Mouse (Mus musculus) urinary bladder, postnatal 14 days (tissue): ENCODE results near the gene Cd80.

Source experiments
- DNase-seq: peaks from one replicate; pipeline ENCODE4 v3.0.0; 2021; ENCODE audit warnings: low spot score

The Cd80 gene

DNA sequence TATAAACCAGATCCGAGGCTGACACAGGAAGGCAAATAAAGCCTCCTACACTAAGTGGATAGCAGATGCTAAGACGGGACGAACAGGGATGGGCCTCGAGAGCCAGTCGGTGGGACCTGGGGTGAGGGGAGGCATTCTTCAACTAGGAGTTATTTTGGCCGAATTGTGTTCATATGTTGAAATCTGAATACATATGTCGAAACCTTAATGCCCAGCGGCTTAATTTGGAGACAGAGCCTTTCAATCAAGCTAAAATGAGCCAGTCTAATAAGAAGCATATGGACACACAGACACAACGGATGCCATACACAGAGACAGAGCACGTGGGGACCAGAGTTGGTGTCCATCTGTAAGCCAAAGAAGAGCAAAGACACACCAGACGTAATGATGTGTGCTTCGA is 6.9 kb upstream of the Cd80 start:
- DNase-seq, result no peak

DNA sequence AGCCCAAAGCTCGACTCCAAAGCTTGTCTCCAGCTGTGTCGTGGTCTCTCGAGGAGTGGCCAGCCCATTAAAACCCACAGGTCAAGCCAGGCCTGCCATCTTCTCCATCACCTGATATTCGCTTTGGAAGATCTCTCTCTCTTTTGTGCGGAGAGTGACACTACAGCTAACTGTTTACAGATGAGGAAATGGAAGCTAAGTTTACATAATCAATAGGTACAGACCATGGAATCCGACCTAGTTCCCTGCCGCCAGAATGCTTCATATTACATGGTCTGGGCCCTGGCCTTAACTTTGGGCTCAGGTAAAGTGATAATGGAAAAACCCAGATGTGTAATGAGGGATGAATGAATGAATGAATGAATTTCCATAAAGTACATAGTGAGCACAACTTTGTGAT is 4.7 kb upstream of the Cd80 start:
- no peak for DNase-seq

DNA sequence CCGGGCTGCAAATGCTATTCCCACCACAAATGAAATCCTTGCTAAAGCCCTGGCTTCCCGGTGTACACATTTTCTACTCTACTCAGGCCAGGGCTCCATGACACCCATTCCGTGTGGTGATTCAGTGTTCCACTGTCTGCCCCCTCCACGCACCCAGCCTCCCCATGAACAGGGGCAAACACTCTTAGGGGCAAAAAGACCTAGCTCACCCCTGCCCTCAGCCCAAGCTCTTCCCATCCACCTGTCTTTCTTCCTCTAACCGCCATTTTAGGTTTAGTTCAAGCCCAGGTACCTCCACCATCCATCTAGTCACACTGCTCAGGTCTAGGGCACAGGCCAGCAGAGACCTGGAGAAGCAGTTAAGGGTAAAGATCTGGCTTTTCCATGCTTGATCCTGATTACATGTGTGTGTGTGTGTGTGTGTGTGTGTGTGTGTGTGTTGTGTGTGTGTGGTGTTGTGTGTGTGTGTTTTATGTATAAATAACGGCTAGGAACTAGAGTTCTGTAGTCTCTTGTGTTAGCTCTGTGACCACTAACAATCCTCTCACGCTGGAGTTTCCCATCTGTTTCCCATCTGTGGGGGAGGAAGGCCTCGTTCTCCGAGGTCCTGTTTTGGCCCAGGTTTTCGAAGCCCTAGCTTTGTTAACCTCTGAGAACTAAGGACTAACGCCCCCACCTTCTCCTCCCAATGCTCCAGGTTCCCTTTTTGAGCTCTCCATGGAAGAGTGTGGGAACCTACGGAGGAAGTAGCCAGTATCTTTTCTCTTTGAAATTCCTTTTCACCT is 3.7 kb upstream of the Cd80 start:
- DNase-seq, result no peak

DNA sequence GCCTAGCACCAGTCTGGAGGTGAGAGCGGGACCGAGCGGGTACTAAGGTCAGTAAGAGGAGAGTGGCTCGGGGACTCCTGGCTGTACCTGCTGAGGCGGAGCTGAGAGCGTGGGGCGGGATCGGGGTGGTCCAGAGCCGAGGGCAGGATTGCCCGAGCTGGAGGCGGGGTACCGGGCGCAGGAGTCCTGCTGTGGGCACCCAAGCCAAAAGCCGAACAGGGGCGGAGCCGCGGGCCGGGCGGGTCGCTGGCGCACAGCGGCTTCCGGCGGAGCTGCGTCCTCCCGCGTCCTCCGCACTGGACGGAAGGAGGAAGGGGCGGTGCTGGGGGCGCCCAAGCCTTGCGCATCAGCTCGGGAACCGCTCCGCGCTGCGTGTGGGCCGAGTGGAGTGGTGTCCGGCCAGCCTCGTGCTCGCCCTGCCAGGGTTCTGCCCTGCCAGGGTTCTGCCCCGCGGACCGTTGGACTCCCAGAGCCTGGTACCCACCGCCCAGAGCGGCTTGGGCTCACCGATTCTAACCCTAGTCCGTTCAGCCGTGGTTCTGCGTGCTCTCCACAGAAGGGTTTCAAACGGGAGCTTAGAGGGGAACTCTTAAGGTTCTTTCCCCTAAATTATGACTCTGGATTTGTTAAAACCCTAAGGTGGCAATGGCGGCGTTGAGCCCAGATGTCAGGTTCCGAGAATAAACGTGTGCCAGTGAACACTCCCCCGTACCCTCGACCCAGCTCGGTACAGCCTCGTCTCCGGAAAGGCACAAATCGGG is 2.7 kb upstream of the Cd80 start, which contains the start of gene Adprh:
Adprh (minus strand) TSS at position 262 of the 761 bp plus-strand sequence.
- DNase-seq, result peak; percentile 95

DNA sequence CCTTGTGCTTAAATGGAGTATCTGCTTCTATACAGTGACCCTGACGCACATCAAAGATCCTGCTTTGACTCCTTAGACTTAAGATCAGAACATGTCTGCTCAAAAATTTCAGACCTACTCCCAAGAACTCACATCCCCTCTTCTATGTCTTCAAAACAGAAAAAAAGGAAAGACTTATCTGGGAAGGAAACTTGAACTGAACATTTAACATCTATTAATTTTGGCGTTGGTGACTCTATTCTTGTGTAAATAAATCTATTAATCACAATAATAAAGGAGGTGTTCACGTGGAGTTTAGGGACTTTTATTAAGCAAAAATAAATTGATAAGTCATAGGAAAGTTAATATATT is 2.2 kb upstream of the Cd80 start:
- DNase-seq, result no peak

DNA sequence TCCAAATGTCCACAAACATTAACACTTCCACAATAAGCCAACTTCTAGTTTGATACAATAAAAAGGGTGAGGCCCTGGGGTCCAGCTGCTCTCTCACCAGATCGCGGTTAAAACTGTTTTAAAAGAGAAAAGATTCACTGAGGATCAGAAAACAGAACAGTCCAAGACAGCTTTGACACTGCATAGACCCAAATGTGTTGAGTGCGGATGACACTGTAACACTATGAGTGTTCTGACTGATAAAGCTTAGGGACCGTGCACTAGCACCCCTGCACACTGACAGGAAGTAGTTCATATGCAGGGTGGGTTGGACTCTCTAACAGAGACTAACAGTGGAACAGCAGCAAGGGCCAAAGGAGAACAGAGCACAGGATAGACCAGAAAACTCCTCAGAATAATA is 1.4 kb upstream of the Cd80 start:
- no peak for DNase-seq

DNA sequence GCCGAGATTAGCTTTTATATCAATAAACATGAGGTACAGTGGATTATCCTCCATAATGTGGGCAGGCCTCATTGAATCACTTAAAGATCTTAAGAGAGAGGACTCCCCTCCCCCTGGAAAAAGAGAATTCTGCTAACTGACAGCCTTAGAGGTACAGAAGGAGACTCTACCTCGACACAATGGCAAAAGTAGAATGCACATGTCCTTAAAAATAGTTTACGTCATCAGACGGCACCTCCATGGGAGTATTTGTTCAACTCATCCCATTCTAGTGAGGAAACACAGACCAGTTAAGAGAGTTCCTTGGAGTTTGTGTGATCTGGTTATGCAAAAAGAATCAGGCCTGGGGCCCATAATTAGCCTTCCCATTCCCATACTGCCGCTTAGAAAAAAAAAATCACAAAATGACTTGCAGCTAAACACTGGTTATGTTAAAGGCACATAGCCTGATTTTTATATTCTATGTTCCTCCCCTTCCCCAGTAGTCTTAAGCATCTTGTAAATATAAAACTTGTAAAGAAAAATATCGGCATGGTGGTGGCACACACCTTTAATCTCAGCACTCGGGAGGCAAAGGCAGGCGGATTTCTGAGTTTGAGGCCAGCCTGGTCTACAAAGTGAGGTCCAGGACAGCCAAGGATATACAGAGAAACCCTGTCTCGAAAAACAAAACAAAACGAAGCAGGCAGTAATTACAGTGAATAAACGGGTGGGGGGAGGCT is 667 bp upstream of the Cd80 start:
- no peak for DNase-seq

DNA sequence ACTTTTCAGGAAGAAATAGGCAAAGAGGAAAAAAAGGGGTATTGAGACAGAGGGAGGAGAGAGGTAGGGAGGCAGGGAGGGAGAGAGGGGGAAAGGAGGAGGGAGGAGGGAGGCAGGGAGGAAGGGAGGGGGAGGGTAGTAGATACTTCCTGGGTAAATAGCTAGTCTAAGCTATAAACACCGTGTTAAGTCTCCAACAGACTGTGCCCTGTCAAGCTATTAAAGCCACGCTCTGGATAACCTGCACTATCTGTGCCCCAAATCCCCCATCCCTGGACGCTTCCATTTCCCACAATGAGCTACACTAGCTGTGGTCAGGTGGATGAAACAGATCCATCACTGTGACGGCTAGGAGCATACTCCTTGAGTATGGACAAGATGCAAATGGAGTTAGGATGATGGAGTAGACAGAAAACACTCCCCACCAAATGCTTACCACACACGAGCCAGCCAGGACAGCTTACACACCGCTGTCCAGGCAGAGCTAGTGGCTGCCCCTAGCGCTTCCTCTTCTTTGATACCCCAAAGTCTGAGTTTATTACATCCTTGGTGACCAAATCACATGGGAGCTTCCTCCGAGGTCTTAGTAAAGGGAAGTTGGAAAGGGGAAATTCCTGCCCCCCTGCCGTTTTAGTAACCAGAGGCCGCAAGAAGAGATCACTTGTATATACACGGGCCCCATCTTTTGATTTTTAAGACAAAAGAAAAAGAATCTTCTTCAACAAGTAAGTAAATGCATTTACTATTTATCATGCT is 1.6 kb downstream of the Cd80 start:
- DNase-seq, result no peak

DNA sequence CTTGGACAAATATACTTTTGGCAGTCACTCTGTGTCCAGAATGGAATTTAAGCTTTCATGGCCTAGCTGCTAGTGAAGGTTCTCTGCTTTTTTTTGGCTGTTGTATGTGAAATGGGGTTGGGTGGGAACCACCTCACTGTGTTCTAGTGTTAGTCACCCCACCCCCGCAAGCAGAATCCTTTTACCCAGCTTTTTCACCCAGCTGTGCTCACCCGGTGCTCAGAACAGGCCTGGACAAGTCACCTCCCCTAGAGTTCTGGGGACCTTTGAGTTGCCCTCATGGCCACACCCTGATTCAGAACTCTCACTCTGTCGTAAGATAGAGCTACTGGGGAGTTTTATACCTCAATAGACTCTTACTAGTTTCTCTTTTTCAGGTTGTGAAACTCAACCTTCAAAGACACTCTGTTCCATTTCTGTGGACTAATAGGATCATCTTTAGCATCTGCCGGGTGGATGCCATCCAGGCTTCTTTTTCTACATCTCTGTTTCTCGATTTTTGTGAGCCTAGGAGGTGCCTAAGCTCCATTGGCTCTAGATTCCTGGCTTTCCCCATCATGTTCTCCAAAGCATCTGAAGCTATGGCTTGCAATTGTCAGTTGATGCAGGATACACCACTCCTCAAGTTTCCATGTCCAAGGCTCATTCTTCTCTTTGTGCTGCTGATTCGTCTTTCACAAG is 3.4 kb downstream of the Cd80 start:
- DNase-seq, result peak; percentile 60

DNA sequence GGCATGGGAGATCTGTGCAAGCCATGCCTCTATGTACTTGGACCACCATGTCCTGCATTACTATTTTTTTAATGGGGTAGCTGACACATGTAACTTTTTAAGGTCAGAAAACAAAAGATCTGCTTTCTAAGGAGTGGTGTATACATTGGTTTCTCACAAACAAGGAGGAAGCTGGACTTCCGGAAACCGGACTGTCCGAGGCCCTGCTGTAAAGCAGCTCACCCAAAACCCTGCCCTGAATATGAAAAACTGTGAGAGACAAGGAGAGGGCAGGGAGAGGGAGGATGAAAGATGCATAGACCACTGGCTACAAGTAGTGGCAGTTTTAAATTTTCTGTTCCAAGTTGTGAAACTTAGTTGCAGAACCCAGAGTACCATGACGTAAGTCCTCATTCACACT is 4.6 kb downstream of the Cd80 start:
- DNase-seq, result no peak

DNA sequence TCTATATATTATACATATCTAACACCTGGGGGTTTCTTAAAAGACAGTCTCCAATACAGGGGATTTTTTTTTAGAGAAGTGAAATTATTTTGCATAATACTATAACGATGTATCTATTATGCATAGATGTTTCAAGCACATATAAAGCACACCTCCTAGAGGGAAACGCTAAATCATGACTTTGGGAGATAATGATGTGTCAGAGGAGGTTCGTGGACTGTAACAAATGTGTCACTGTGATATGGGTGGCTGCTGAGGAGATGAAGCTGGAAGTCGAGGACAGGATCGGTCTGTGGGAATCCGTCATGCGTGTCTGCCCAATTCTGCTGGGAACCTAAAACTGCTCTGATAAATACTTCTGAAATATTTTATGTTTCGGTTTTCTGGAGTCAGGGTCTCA is 6.4 kb downstream of the Cd80 start:
- DNase-seq, result no peak

DNA sequence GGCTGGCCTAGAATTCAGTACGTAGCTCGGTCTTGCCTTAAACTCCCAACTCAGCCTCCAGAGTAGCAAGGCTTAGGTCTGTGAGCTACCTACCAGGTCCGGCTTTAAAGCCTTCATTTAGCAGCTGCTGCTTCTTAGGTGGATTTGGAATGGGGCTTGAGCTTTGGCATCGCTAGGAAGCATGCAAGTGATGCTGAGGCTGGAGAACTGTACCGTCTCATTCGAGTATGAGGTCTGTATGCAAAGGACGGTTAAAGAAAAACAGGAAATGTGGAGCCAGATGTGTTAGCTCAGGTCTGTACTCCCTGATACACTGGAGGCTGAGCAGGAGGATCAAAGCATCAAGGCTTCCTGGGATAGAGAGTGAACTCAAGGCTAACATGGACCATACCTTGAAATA is 6.8 kb downstream of the Cd80 start:
- DNase-seq, result no peak

DNA sequence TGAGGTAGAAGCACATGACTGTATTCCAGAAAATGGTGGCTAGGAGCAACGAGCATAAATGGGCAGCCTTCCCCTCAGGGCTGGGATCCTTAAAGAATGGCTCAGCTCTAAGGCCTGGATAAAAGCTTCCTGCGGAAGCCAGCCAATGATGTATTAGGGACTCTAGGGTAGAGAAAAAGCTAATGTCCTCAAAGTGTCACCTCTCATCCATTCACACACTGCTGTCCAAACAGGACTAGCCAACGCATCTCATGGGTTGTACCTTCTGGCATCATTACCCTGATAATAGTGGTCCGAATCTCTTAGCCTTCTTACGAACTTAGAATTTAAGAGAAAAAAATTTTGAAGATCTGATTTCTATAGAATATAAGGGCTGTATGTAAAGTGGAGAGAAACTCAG is 7.9 kb downstream of the Cd80 start:
- DNase-seq, result no peak

DNA sequence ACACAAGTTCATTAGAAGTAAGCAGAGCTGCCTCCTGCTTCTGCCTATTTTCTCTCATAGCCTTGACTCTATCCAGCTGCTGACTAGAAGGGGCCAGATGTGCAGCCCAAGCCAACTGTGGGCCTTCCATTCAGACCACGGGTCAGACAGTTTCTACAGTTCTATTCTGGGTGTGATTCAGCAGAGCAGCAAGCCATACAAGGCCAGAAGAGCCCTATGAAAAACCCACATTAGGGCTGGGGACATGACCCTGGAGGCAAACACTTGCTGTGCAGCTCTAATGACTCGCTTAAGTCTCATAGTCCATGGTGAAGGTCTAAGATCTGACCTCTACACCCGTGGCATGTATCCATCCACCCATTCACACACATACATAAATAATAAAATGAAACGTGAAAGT is 10.7 kb downstream of the Cd80 start:
- DNase-seq, result no peak

DNA sequence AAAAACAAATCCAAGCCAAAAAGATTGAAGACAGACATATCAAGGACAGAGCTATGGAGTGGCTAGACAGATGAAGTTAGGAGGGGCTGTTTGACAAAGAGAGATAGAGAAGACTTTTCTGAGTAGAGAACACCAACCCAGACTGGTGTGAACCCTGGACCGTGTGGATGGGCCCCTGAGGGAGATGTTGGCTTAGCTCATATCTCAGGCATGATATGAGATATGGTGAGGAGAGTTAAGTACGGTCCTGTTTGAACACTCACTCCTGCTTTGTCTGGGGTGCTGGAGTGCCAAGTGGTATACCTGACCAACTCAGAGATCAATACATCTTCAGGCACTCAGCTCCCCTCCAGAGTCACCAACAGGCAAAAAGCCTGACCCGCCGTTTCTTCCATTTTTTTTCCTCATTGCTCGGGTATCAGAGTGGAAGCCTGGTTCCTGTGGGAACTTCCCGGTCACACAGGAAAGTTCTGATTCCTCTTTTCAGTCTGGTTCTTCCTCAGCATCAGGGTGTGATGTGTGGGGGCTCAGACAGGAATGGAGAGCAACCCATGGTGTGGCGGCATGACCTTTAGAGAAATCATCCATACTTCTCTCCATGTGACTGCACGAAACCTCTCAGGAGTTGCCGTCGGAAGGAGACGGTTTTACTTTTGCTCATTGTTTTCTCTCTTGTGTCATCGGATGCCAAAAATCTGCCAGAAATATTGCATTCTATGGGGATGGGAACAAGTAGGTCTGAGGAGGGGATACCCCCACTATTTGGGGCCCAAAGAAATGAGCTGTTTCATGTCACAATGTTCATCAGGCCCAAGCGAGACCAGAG is 11.9 kb downstream of the Cd80 start:
- no peak for DNase-seq

DNA sequence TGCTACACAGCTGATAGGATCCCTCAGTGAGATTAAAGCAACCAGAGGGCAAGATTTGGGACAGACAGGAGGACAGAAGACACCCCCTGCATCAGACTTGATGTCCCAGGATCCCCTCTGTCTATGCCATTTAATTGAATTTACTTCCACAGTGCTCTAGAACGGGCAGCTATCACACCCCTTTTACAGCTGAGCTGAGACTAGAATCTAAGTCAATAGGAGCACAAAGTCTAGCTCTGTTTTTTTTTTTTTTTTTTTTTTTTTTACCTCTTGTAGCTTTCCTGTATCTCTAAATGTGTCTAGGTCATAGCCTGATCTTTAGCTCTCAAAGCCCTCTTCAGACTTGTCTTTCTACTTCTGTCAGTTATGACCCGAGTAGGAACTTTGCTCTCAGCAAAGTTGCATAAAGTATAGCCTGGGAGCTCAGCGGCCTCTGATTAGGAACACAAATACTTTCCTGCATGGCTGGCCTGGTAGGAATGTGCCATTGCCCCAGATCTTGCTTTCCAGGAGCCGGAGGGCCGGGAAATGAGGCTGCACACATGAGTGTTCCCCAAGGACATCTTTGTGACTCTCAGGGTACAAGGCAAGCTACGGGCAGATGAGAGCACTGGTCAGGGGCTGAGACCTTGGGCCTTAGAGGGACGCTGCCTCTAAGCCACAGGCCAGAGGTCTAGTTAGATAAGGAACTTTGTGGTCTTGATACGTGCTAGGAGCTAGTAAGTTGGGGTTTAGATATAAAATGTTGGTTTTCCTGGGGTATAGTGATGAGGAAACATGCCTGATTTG is 12.8 kb downstream of the Cd80 start:
- no peak for DNase-seq

DNA sequence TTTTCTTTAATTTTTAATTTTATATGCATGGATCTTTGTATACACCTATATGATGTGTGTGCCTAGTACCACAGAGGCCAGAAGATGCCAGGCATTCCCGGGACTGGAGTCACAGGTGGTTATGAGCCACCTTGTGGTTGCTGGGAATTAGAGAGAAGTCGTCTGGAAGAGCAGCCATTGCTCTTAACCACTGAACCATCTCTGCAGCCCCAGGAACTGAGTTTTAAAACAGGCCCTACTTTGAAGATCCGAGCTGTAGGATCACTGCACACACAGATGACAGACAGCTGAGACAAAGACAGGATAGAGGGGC is 13.3 kb downstream of the Cd80 start:
- no peak for DNase-seq

DNA sequence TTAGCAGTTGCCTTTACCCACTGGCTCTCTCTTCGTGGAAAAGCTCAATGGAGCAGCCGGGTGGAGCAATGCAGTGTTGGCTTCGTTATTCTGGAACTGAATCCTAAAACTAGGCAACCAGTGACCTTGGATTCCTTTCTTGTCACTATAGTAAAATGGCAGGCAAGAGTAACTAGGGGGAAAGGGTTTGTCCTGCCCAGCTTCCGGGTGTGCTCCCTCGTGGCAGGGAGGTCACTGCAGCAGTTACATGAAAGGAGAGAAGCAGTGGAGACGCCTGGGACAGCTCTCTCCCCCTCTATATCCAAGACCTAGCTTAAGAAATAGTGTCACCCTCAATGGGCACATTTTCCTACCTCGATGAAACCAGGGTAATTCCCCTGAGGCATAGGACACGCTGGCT is 14.1 kb downstream of the Cd80 start:
- DNase-seq, result no peak

DNA sequence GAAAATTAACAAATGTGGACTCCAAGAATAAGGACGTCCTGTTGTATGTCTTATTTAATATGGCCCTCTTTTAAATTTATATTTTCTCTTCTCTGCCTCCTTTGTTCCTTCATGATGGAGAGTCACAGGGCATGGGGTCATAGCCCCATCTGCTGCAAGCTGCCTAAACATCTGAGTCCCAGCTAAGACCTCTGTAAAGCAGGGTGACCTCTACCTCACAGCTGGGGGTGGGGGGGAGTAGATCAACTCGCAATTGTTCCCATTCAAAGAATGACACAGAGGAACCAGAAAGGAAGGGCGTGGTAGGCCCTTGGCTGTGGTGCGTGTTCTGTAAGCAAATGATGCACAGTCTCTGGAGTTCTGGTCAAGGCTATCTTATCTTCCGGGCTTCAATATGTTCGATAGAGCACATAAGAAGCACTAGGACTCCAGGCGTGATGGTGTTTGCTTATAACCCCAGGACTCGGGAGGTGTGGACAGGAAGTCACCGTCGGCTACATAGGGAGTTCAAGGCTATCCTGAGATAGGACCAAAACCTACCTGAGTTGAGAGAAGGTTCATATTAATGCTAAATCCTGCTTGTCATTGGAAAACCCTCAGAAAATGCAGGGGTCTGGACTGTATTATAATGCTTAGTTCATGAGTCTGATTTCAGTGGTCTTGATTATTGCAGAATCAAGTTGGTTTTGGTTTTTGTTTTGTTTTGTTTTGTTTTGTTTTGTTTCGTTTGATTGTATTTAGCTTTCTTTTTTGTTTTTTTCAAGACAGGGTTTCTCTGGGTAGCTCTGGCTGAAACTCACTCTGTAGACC is 16.5 kb downstream of the Cd80 start:
- no peak for DNase-seq
